Mouse (Mus musculus) heart, postnatal 0 days (tissue): ENCODE data around the gene Pou2f2.

Source experiments
- CTCF ChIP-seq: IDR thresholded peaks from 2 replicates; pipeline ENCODE4 v1.5.1; 2016; ENCODE audit warnings: antibody characterized with exemption, control low read depth, low read depth
- EP300 ChIP-seq: IDR thresholded peaks from 2 replicates; pipeline ENCODE4 v1.6.1; 2016; ENCODE audit warnings: antibody characterized with exemption, low read depth

DNA sequence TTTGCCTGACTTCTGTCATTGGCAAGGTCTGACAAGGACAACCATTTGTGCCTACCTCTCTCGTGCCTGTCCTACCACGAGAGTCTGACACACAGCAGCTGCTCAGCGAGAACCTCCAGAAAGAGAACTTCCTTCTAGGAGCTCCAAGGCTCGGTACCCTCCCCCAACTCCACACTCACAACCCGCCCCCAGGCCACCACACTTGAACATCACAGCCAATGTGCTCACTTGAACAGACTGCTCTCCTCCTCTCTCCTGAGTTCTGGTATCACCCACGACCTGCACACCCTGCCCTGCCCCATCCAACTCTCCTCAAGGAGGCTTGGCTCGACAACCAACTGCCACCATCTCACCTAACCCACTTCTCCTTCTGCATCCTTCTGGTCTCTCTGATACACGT is 115.6 kb downstream of the Pou2f2 start:
- TF ChIP-seq EP300, result no peak
- TF ChIP-seq CTCF, result no peak
